Mouse (Mus musculus): ENCODE measurements at regions not wholly inside any gene's neighbourhood (a gene's known extent, or its start where the extent isn't known, plus 50 kb on each side); places are given as distances from the start of the nearest gene placed in this dataset.
A peak's percentile ranks its signal among the peaks of the same experiment; 100 is the strongest.

DNA sequence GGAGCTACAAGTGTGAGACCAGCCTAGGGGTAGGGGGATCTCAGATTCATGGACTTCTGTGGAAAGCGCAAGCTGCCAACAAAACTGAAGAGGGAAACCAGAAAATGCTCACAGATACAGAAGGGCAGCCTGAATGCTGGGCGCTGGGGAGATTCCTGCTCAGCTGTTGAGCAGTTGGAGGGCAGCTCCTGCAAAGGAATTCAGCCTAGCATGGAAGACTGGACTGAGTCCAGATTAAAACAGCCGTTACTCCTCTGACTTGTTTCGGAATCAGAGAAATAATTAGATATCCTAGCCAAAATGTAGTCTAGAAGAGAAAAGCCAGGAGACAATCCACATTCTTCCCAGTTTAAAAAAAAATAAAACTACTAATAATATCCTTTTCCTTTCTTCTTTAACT, 83.7 kb downstream of the Asb9 start:
- DNase-seq (ENCODE audit: low spot score in 2 of 2), result peak in 1 of 2 experiments; percentile 20
